Mouse (Mus musculus) lung, adult 2 months (tissue): ENCODE results near the gene Tceal3.

Experiments
- CTCF ChIP-seq: fragments of 200-500 bp; IDR thresholded peaks from 2 replicates; pipeline ENCODE4 v1.5.1; 2011; ENCODE audit warnings: mild to moderate bottlenecking, low read length, control low read depth; ENCODE audit not compliant: insufficient read depth
- POLR2A ChIP-seq: fragments of 200-500 bp; IDR thresholded peaks from 2 replicates; pipeline ENCODE4 v1.6.1; 2011; ENCODE audit warnings: low read depth, mild to moderate bottlenecking, control low read depth, low read length, borderline replicate concordance; ENCODE audit errors: extremely low read depth

DNA sequence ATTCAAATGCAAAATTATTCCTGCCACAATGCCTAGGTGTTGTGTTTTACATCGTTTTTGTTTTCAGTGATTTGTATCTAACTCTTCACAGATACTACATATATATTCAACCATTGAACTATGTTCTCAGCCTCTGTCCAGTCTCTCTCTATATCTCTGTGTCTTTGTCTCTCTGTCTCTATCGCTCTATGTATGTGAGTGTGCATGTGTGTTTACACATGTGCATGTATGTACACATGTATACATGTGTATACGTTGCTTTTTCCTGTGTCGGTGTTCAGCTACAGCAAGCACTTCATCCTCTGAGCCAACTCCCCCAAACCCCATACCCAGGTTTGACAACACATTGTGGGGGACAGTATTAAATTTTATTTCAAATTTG is 101.6 kb downstream of the Tceal3 start:
- TF ChIP-seq CTCF (no peak), POLR2A (no peak)
